Mouse (Mus musculus) heart, embryonic 13.5 days (tissue): Measurements from ENCODE around the gene Tnk1. TPM values are rescaled to one million over a fixed set of nuclear protein-coding genes. Genes with fewer than 3 reads are reported as not detected.

Experiments
- ATAC-seq: fragments of 200-750 bp; cut with Nextera tagmentation; 2 replicates; pipeline ENCODE4 v1.8.0; 2017; ENCODE audit warnings: moderate TSS enrichment; ENCODE audit not compliant: insufficient number of reproducible peaks, low FRiP score, low TSS enrichment; ENCODE audit errors: extremely low read depth
- H3K27ac ChIP-seq: fragments of 300-500 bp; sonication (generic); replicated peaks from 2 replicates; pipeline ENCODE4 v1.5.1; 2015; ENCODE audit warnings: moderate library complexity, mild to moderate bottlenecking, inconsistent platforms
- H3K27me3 ChIP-seq: fragments of 300-500 bp; sonication (generic); replicated peaks from 2 replicates; pipeline ENCODE4 v1.6.1; 2015; ENCODE audit warnings: mild to moderate bottlenecking, inconsistent platforms
- H3K36me3 ChIP-seq: fragments of 300-500 bp; sonication (generic); 2 replicates; pipeline ENCODE4 v1.6.1; 2015; ENCODE audit warnings: mild to moderate bottlenecking, inconsistent platforms
- H3K4me1 ChIP-seq: fragments of 300-500 bp; sonication (generic); 2 replicates; pipeline ENCODE4 v1.6.1; 2015; ENCODE audit warnings: inconsistent platforms
- H3K4me2 ChIP-seq: fragments of 300-500 bp; sonication (generic); 2 replicates; pipeline ENCODE4 v1.6.1; 2015; ENCODE audit warnings: inconsistent platforms, mild to moderate bottlenecking, moderate library complexity
- H3K4me3 ChIP-seq: fragments of 300-500 bp; sonication (generic); 2 replicates; pipeline ENCODE4 v1.5.1; 2015; ENCODE audit warnings: moderate library complexity, mild to moderate bottlenecking, inconsistent platforms
- H3K9ac ChIP-seq: fragments of 300-500 bp; sonication (generic); 2 replicates; pipeline ENCODE4 v1.6.1; 2015; ENCODE audit warnings: inconsistent platforms, mild to moderate bottlenecking, moderate library complexity
- H3K9me3 ChIP-seq: fragments of 300-500 bp; sonication (generic); 2 replicates; pipeline ENCODE4 v1.6.1; 2016; ENCODE audit warnings: inconsistent platforms
- WGBS: fragments of 180-500 bp; shearing (Covaris S2); methylation state at CpG from one replicate; pipeline ENCODE4 v1.1.7; 2015; ENCODE audit warnings: mixed read lengths; 5-methylcytosine and 5-hydroxymethylcytosine counted together
- polyA plus RNA-seq: library from polyadenylated mRNA; unstranded; fragments of >200 nt; fragmentation: Nextera tagmentation; extraction: Ambion mirVana; gene quantifications from 2 replicates; pipeline ENCODE4 v1.2.1, GENCODE M21; 2015

Tnk1 gene
- polyA plus RNA-seq, 1 experiment from 2014 or later: 0.56 TPM

GRCm38 (mm10) chr11:69837604-69837951 lies 21.0 kb downstream of the Tnk1 start, which contains the start of gene Nlgn2:
Nlgn2 (minus strand) TSS chr11:69837784.
- ATAC-seq: peak; percentile 59; the same call in 1 of the 2 replicates
- H3K4me1 ChIP-seq: peaks cover 50% of the 10 kb centered on the region

GRCm38 (mm10) chr11:69836703-69837576 lies 21.6 kb downstream of the Tnk1 start:
- Histone ChIP-seq H3K36me3 (peaks cover 9% of the 10 kb centered on the region; the same call in 1 of the 2 replicates), H3K4me2 (peak overlapping the region; percentile 88), H3K4me1 (peaks cover 50% of the 10 kb centered on the region), H3K4me3 (peak overlapping the region; percentile 64), H3K27me3 (peaks cover 52% of the 10 kb centered on the region), H3K27ac (peak overlapping the region; percentile 69), H3K9ac (peak overlapping the region; percentile 84), H3K9me3 (no peaks in the 10 kb centered on the region)
- no peak for ATAC-seq
- WGBS: 1% methylated on average over 51 of the region's 52 CpGs

More at GRCm38 (mm10) chr11:69837604-69837951, 21.0 kb downstream of the Tnk1 start, which contains the start of gene Nlgn2:
- H3K9me3 ChIP-seq: no peaks in the 10 kb centered on the region
- peak within 1 kb of the TSS; percentile 88 for H3K4me2 ChIP-seq
- peak within 1 kb of the TSS; percentile 85 for H3K27ac ChIP-seq
- peaks cover 8% of the 10 kb centered on the region; the same call in 1 of the 2 replicates for H3K36me3 ChIP-seq
- 0% methylated on average over 31 of the region's 32 CpGs for WGBS
- peak within 1 kb of the TSS; percentile 84 for H3K9ac ChIP-seq
- peak within 1 kb of the TSS; percentile 64 for H3K4me3 ChIP-seq
- H3K27me3 ChIP-seq: peaks cover 46% of the 10 kb centered on the region

GRCm38 (mm10) chr11:69835966-69836335 lies 22.6 kb downstream of the Tnk1 start:
- Histone ChIP-seq H3K27me3 (peaks cover 52% of the 10 kb centered on the region), H3K4me1 (peaks cover 50% of the 10 kb centered on the region), H3K9ac (peak overlapping the region; percentile 84), H3K9me3 (no peaks in the 10 kb centered on the region), H3K36me3 (peaks cover 9% of the 10 kb centered on the region; the same call in 1 of the 2 replicates), H3K27ac (no peak overlapping the region), H3K4me3 (peak overlapping the region; percentile 64), H3K4me2 (peak overlapping the region; percentile 88)
- ATAC-seq: no peak
- WGBS: 24% methylated on average over 4 of the region's 4 CpGs

- ATAC-seq: no peak
- Histone ChIP-seq H3K4me2 (peak overlapping the region; percentile 88), H3K9me3 (no peaks in the 10 kb centered on the region), H3K27me3 (peaks cover 52% of the 10 kb centered on the region), H3K9ac (peak overlapping the region; percentile 84), H3K36me3 (peaks cover 9% of the 10 kb centered on the region; the same call in 1 of the 2 replicates), H3K27ac (no peak overlapping the region), H3K4me3 (peak overlapping the region; percentile 64), H3K4me1 (peaks cover 50% of the 10 kb centered on the region)
- WGBS: 16% methylated on average over 9 of the region's 9 CpGs
Measured at GRCm38 (mm10) chr11:69835326-69835965, 23.1 kb downstream of the Tnk1 start.

- Histone ChIP-seq H3K36me3 (peaks cover 9% of the 10 kb centered on the region; the same call in 1 of the 2 replicates), H3K27me3 (peaks cover 52% of the 10 kb centered on the region), H3K4me3 (peak overlapping the region; percentile 53), H3K27ac (no peak overlapping the region), H3K4me1 (peaks cover 44% of the 10 kb centered on the region), H3K4me2 (peak overlapping the region; percentile 88), H3K9me3 (no peaks in the 10 kb centered on the region), H3K9ac (peak overlapping the region; percentile 83)
- ATAC-seq: no peak
- WGBS: 6% methylated on average over 47 of the region's 48 CpGs
Measured at GRCm38 (mm10) chr11:69834001-69834549, 24.5 kb downstream of the Tnk1 start.

GRCm38 (mm10) chr11:69833554-69833953 lies 25.0 kb downstream of the Tnk1 start:
- H3K9ac ChIP-seq: peak overlapping the region; percentile 83
- H3K4me3 ChIP-seq: peak overlapping the region; percentile 53
- peak overlapping the region; percentile 88 for H3K4me2 ChIP-seq
- H3K27ac ChIP-seq: no peak overlapping the region
- no peaks in the 10 kb centered on the region for H3K9me3 ChIP-seq
- peaks cover 40% of the 10 kb centered on the region for H3K4me1 ChIP-seq
- H3K27me3 ChIP-seq: peaks cover 52% of the 10 kb centered on the region
- H3K36me3 ChIP-seq: peaks cover 9% of the 10 kb centered on the region; the same call in 1 of the 2 replicates
- no peak for ATAC-seq
- 31% methylated on average over 8 of the region's 8 CpGs for WGBS

GRCm38 (mm10) chr11:69828832-69829231 lies 29.7 kb downstream of the Tnk1 start:
- Histone ChIP-seq H3K4me3 (no peak overlapping the region), H3K4me2 (no peak overlapping the region), H3K4me1 (peaks cover 6% of the 10 kb centered on the region), H3K9me3 (no peaks in the 10 kb centered on the region), H3K27me3 (peaks cover 19% of the 10 kb centered on the region), H3K9ac (no peak overlapping the region), H3K27ac (no peak overlapping the region), H3K36me3 (peaks cover 39% of the 10 kb centered on the region)
- no peak for ATAC-seq
- 77% methylated on average over 5 of the region's 5 CpGs for WGBS

GRCm38 (mm10) chr11:69823456-69823855 lies 35.1 kb downstream of the Tnk1 start:
- Histone ChIP-seq H3K9me3 (no peaks in the 10 kb centered on the region), H3K27me3 (no peaks in the 10 kb centered on the region; the same call in 1 of the 2 replicates), H3K9ac (no peak overlapping the region), H3K4me3 (no peak overlapping the region), H3K27ac (no peak overlapping the region), H3K4me1 (no peaks in the 10 kb centered on the region), H3K36me3 (peaks cover 31% of the 10 kb centered on the region), H3K4me2 (no peak overlapping the region)
- no peak for ATAC-seq
- WGBS: 57% methylated on average over 2 of the region's 2 CpGs

- no peak within 1 kb of the TSS for H3K4me3 ChIP-seq
- no peaks in the 10 kb centered on the region for H3K4me1 ChIP-seq
- no peak within 1 kb of the TSS for H3K4me2 ChIP-seq
- WGBS: 73% methylated on average over 3 of the region's 3 CpGs
- H3K9ac ChIP-seq: no peak within 1 kb of the TSS
- 0 out of 2 replicates have a peak, but pooled peaks cover 8% of the 10 kb centered on the region for H3K9me3 ChIP-seq
- peaks cover 18% of the 10 kb centered on the region for H3K36me3 ChIP-seq
- no peaks in the 10 kb centered on the region; the same call in 1 of the 2 replicates for H3K27me3 ChIP-seq
- ATAC-seq: no peak
- H3K27ac ChIP-seq: no peak within 1 kb of the TSS
Measured at GRCm38 (mm10) chr11:69822080-69822479, 36.5 kb downstream of the Tnk1 start, which contains the start of gene Spem1. Spem1 (minus strand) TSS chr11:69822180.

GRCm38 (mm10) chr11:69818871-69819270 lies 39.7 kb downstream of the Tnk1 start:
- Histone ChIP-seq H3K27ac (no peak overlapping the region), H3K9ac (no peak overlapping the region), H3K4me2 (no peak overlapping the region), H3K4me3 (no peak overlapping the region), H3K4me1 (no peaks in the 10 kb centered on the region), H3K9me3 (0 out of 2 replicates have a peak, but pooled peaks cover 8% of the 10 kb centered on the region), H3K27me3 (no peaks in the 10 kb centered on the region; the same call in 1 of the 2 replicates), H3K36me3 (no peaks in the 10 kb centered on the region)
- 77% methylated on average over 8 of the region's 8 CpGs for WGBS
- no peak for ATAC-seq

GRCm38 (mm10) chr11:69818365-69818764 lies 40.2 kb downstream of the Tnk1 start, which contains the start of gene Spem2:
Spem2 (minus strand) TSS chr11:69818465.
- Histone ChIP-seq H3K27ac (no peak within 1 kb of the TSS), H3K9me3 (0 out of 2 replicates have a peak, but pooled peaks cover 8% of the 10 kb centered on the region), H3K4me2 (no peak within 1 kb of the TSS), H3K27me3 (no peaks in the 10 kb centered on the region; the same call in 1 of the 2 replicates), H3K9ac (no peak within 1 kb of the TSS), H3K4me1 (no peaks in the 10 kb centered on the region), H3K4me3 (no peak within 1 kb of the TSS), H3K36me3 (no peaks in the 10 kb centered on the region)
- ATAC-seq: no peak
- WGBS: 65% methylated on average over 2 of the region's 2 CpGs
